ENCODE assay signal across 9 mouse cellular contexts in the genomic region with DNA sequence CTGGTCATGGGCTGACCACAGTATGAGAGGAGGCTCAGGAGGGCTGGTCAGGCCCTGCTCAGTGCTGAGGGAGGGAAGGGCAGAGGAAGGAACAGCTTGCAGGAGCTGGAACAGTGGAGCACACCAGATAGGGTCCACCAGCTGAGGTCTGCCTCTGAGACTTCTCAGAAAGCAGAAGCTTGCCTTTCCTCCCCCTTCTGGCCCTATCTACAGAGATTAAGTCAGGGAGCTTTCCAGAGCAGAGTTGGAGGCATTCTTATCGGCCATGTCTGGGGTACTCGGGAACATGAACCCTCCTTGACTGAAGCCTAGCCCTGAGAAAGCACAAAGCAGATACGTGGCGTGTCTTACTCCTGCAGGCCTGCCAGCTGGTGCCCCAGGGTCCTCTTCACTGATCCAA. TPM values are rescaled to one million over a fixed set of nuclear protein-coding genes. Genes with fewer than 3 reads are reported as not detected.
A peak's percentile ranks its signal among the peaks of the same experiment; 100 is the strongest.
DNase-seq lines count a peak whose midpoint lies in the region; ATAC-seq lines count a peak whose summit lies in the region.
"Had no signal": no experiment of that assay in that cellular context is flagged by ENCODE, and none has a peak within 500 bp of the region (broad histone marks: within the 10 kb centered on the region; RNA-seq: fewer than 3 reads in every experiment).

No protein-coding gene starts in this region.

- ATAC-seq in heart, embryonic 13.5 days (ENCODE audit: extremely low read depth, insufficient number of reproducible peaks, low FRiP score, low TSS enrichment), result peak; percentile 7; the same call in 1 of the 2 replicates
- ATAC-seq in liver, embryonic 11.5 days (replicated peaks; ENCODE audit: low FRiP score), result peak; percentile 57
- no peak for ATAC-seq in hindbrain, embryonic 11.5 days (ENCODE audit: low FRiP score)

- H3K27me3 ChIP-seq in heart, embryonic 13.5 days (replicated peaks), result no peaks in the 10 kb centered on the region
- no peaks in the 10 kb centered on the region for H3K27me3 ChIP-seq in liver, embryonic 11.5 days (replicated peaks; ENCODE audit: control insufficient read depth, insufficient read depth, low read length)
- H3K27me3 ChIP-seq in hindbrain, embryonic 11.5 days (ENCODE audit: control insufficient read depth, insufficient read depth, low read length), result no peaks in the 10 kb centered on the region

- 32% methylated on average over 4 of the region's 4 CpGs for whole genome bisulfite sequencing in heart, embryonic 13.5 days
- 26% methylated on average over 4 of the region's 4 CpGs for WGBS in liver, embryonic 11.5 days
- 91% methylated on average over 4 of the region's 4 CpGs for WGBS in hindbrain, embryonic 11.5 days

- no peak overlapping the region for H3K4me3 ChIP-seq in heart, embryonic 13.5 days
- H3K4me3 ChIP-seq in liver, embryonic 11.5 days (ENCODE audit: low read depth, low read length), result no peak overlapping the region
- H3K4me3 ChIP-seq in hindbrain, embryonic 11.5 days (ENCODE audit: low read depth, low read length), result no peak overlapping the region

- H3K4me1 ChIP-seq in heart, embryonic 13.5 days, result peaks cover 46% of the 10 kb centered on the region
- H3K4me1 ChIP-seq in liver, embryonic 11.5 days (replicated peaks; ENCODE audit: control insufficient read depth, insufficient read depth, low read length), result peaks cover 9% of the 10 kb centered on the region
- H3K4me1 ChIP-seq in hindbrain, embryonic 11.5 days (replicated peaks; ENCODE audit: control insufficient read depth, insufficient read depth, low read length), result peaks cover 5% of the 10 kb centered on the region; the same call in 1 of the 2 replicates

- DNase-seq in thymus, postnatal 4 days, result peak; percentile 6
- DNase-seq in thymus, postnatal 10 days (ENCODE audit: low spot score in 2 of 2), result no peak
- no peak for DNase-seq in liver, embryonic 11.5 days (ENCODE audit: low spot score)
- DNase-seq in hindbrain, embryonic 11.5 days (ENCODE audit: low spot score), result no peak
- DNase-seq in lung, postnatal 36 days, result no peak
- DNase-seq in urinary bladder, postnatal 36 days (ENCODE audit: low spot score in 2 of 2), result no peak
- DNase-seq: adrenal gland, adult 2 months; cerebellum, adult 8-10 months had no signal

- no peak overlapping the region for H3K9ac ChIP-seq in heart, embryonic 13.5 days
- H3K9ac ChIP-seq in liver, embryonic 11.5 days (ENCODE audit: low read depth, low read length), result no peak overlapping the region
- no peak overlapping the region for H3K9ac ChIP-seq in hindbrain, embryonic 11.5 days (ENCODE audit: low read depth, low read length)

- no peaks in the 10 kb centered on the region for H3K9me3 ChIP-seq in heart, embryonic 13.5 days
- H3K9me3 ChIP-seq in liver, embryonic 11.5 days (ENCODE audit: control insufficient read depth, low read length), result no peaks in the 10 kb centered on the region
- H3K9me3 ChIP-seq in hindbrain, embryonic 11.5 days (ENCODE audit: control insufficient read depth, low read length), result no peaks in the 10 kb centered on the region

- no peak overlapping the region for H3K4me2 ChIP-seq in heart, embryonic 13.5 days
- no peak overlapping the region for H3K4me2 ChIP-seq in liver, embryonic 11.5 days
- H3K4me2 ChIP-seq in hindbrain, embryonic 11.5 days (replicated peaks; ENCODE audit: low read depth, low read length), result no peak overlapping the region

- H3K27ac ChIP-seq in heart, embryonic 13.5 days (replicated peaks), result peak overlapping the region; percentile 70
- H3K27ac ChIP-seq in liver, embryonic 11.5 days (ENCODE audit: low read depth, low read length), result no peak overlapping the region
- no peak overlapping the region for H3K27ac ChIP-seq in hindbrain, embryonic 11.5 days (ENCODE audit: low read depth, low read length)

- no peaks in the 10 kb centered on the region for H3K36me3 ChIP-seq in heart, embryonic 13.5 days
- no peaks in the 10 kb centered on the region for H3K36me3 ChIP-seq in liver, embryonic 11.5 days (ENCODE audit: control insufficient read depth, insufficient read depth, low read length)
- no peaks in the 10 kb centered on the region for H3K36me3 ChIP-seq in hindbrain, embryonic 11.5 days (ENCODE audit: control insufficient read depth, insufficient read depth, low read length)

RNA-seq across cellular contexts. Expression of a gene that starts 46.8 kb away (rescaled TPM):
- 4.9 and 6.0 TPM in 2 replicates for polyA plus RNA-seq in heart, embryonic 13.5 days (2015; fragmentation: Nextera tagmentation; extraction: Ambion mirVana)
- polyA plus RNA-seq in liver, embryonic 11.5 days (2014; fragmentation: Nextera tagmentation; extraction: Ambion mirVana), result 17.1 and 21.0 TPM in 2 replicates
- polyA plus RNA-seq in hindbrain, embryonic 11.5 days (2014; fragmentation: Nextera tagmentation; extraction: Ambion mirVana), result 3.1 and 3.3 TPM in 2 replicates
